Mouse (Mus musculus) cortical plate, adult 2 months (tissue): ENCODE measurements around the gene Slc7a11.

Experiments used
- CTCF ChIP-seq: fragments of 200-500 bp; IDR thresholded peaks from 2 replicates; pipeline ENCODE4 v1.5.1; 2011; ENCODE audit warnings: mild to moderate bottlenecking, control low read depth, low read length; ENCODE audit not compliant: insufficient read depth; ENCODE audit errors: extremely low read depth
- POLR2A ChIP-seq: fragments of 200-500 bp; IDR thresholded peaks from 2 replicates; pipeline ENCODE4 v1.6.1; 2011; ENCODE audit warnings: mild to moderate bottlenecking, low read length, control low read depth; ENCODE audit not compliant: insufficient read depth; ENCODE audit errors: extremely low read depth

DNA sequence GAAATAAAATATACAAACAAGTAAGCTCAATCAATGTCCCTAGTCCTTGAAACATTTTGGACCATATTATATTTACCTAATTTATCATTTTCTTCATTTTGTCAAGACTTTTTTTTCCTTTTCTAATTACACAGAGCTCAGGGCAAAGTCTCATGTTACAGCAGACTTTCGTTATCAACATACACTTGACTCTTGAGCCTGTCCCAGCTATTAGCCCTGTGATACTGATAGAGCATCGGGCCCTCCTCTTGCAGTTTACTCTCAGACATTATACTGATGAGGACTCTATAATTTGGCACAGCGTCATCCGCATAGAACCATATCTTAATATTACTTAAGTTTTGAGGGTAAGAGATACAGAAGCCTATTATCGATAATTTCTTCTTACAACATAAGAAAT, 311.2 kb downstream of the Slc7a11 start:
- TF ChIP-seq CTCF, result no peak
- no peak for TF ChIP-seq POLR2A
